Mouse (Mus musculus) small intestine, adult 2 months (tissue): ENCODE data around the gene Cacna2d1.

Experiments
- CTCF ChIP-seq: fragments of 200-500 bp; IDR thresholded peaks from 2 replicates; pipeline ENCODE4 v1.5.1; 2012; ENCODE audit warnings: low read depth, mild to moderate bottlenecking, control low read depth, inconsistent platforms, low read length, moderate library complexity, mixed read lengths; ENCODE audit not compliant: insufficient replicate concordance, insufficient read length; ENCODE audit errors: extremely low read depth
- POLR2A ChIP-seq: fragments of 200-500 bp; IDR thresholded peaks from 2 replicates; pipeline ENCODE4 v1.6.1; 2012; ENCODE audit warnings: low read depth, mild to moderate bottlenecking, control low read depth, inconsistent platforms, low read length, moderate library complexity

- TF ChIP-seq POLR2A (no peak), CTCF (no peak)
Observed at GRCm38 (mm10) chr5:16093071-16093693, 158.7 kb downstream of the Cacna2d1 start.
